8 mouse cellular contexts compared by ENCODE assay signal in the genomic region with DNA sequence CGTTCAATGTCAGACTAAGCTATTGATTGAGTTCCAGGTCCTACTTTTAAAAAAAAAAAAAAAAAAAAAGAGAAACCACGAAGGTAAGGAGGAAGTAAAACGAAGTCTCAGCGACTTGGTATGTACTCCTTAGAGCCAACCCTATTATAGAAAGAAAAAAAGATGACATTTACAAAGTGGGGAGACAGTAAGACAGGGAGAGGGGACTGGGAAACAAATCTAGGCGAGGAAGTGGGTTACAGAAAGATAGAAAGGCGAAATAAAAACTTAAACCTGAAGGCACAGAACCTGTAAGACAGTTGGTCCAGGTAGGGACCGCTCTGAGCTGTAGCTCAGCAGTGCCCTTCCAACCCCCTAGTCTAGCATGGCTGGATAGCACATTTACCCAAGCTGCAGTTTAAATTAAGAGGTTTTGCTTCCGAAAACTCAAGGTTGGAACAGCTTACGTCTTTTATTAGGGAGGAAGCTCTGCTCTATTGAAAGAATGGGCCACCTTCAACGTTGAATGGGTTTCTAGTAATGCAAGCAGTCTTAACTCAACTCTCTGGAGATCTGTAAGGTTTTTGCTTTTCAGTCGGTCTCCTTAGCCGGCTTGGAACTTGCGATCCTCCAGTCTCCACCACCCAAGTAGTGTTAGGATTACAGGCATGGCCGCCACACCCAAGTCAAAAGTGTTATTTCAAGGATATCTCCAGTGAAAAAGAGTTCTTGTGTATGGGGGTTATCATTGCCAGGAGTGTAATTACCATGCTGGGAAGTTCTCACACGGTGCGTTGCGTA. TPM values are rescaled to one million over a fixed set of nuclear protein-coding genes. Genes with fewer than 3 reads are reported as not detected.
DNase-seq lines count a peak whose midpoint lies in the region; TF ChIP-seq lines count a peak whose summit lies in the region.

Zfp36 (minus strand) TSS at position 17 of the 780 bp plus-strand sequence.

- peaks cover 16% of the 10 kb centered on the region for H3K36me3 ChIP-seq in spleen, adult 2 months (ENCODE audit: control insufficient read depth, insufficient read depth, low read length)
- H3K36me3 ChIP-seq in embryonic facial prominence, embryonic 10.5 days (replicated peaks), result peaks cover 17% of the 10 kb centered on the region
- H3K36me3 ChIP-seq in macrophage (ENCODE audit: inconsistent target), result peaks cover 10% of the 10 kb centered on the region; the same call in 1 of the 2 replicates

- peak within 1 kb of the TSS; percentile 99 for H3K27ac ChIP-seq in spleen, adult 2 months (ENCODE audit: insufficient read depth, low read length)
- peak within 1 kb of the TSS; percentile 95 for H3K27ac ChIP-seq in embryonic facial prominence, embryonic 10.5 days (replicated peaks)
- H3K27ac ChIP-seq in macrophage, result peak within 1 kb of the TSS; percentile 100

- no peaks in the 10 kb centered on the region for H3K27me3 ChIP-seq in spleen, adult 2 months (ENCODE audit: control insufficient read depth, insufficient read depth, low read length)
- peaks cover 10% of the 10 kb centered on the region for H3K27me3 ChIP-seq in embryonic facial prominence, embryonic 10.5 days (replicated peaks; ENCODE audit: low read depth, poor library complexity, severe bottlenecking)

- TF ChIP-seq POLR2A in spleen, adult 2 months (IDR thresholded peaks at IDR 0.05; ENCODE audit: low read depth, low read length), result no peak

- WGBS in spleen, adult 2 months, result 11% methylated on average over 17 of the region's 17 CpGs
- 48% methylated on average over 17 of the region's 17 CpGs for WGBS in embryonic facial prominence, embryonic 10.5 days
- WGBS in macrophage (ENCODE audit: missing documents), result 17% methylated on average over 17 of the region's 17 CpGs

- DNase-seq in spleen, adult 2 months (ENCODE audit: low read depth in 1 of 2, low spot score in 2 of 2), result no peak
- DNase-seq in spleen, adult 18-20 months, result no peak
- DNase-seq in embryonic facial prominence, embryonic 10.5 days (ENCODE audit: low spot score), result no peak
- DNase-seq in heart, postnatal 36 days, result no peak
- DNase-seq in ovary, postnatal 14 days (ENCODE audit: low spot score), result no peak
- DNase-seq in left cerebral cortex, postnatal 36 days (ENCODE audit: low spot score in 2 of 2), result no peak
- no peak for DNase-seq in left cerebral cortex, adult 11 months (ENCODE audit: low spot score)

- intact Hi-C loops in heart, postnatal 36 days (cut with DNase I), result no loop called here
- intact Hi-C loops in left cerebral cortex, postnatal 36 days (cut with DNase I), result no loop called here

- no peaks in the 10 kb centered on the region for H3K9me3 ChIP-seq in embryonic facial prominence, embryonic 10.5 days

- H3K79me2 ChIP-seq in macrophage (ENCODE audit: inconsistent target), result peaks cover 52% of the 10 kb centered on the region

- TF ChIP-seq CTCF in spleen, adult 2 months (IDR thresholded peaks at IDR 0.05; ENCODE audit: extremely low read depth, insufficient read depth, insufficient read length, insufficient replicate concordance), result no peak

- peak within 1 kb of the TSS; percentile 74 for H3K4me3 ChIP-seq in spleen, adult 2 months (ENCODE audit: extremely low read depth, insufficient read depth, insufficient read length)
- peak within 1 kb of the TSS; percentile 72 for H3K4me3 ChIP-seq in embryonic facial prominence, embryonic 10.5 days
- H3K4me3 ChIP-seq in macrophage (ENCODE audit: inconsistent target), result peak within 1 kb of the TSS; percentile 96

- peaks cover 26% of the 10 kb centered on the region for H3K4me1 ChIP-seq in spleen, adult 2 months (ENCODE audit: control insufficient read depth, insufficient read depth, insufficient read length)
- peaks cover 80% of the 10 kb centered on the region for H3K4me1 ChIP-seq in embryonic facial prominence, embryonic 10.5 days

RNA-seq across cellular contexts. Expression of gene Zfp36, which starts in this region (rescaled TPM):
- 106 and 138 TPM in 2 replicates for polyA plus RNA-seq in spleen, adult 2 months (2012; rRNA removed)
- polyA plus RNA-seq in embryonic facial prominence, embryonic 10.5 days (2016; fragmentation: Nextera tagmentation; extraction: Ambion mirVana), result 5.6 and 5.7 TPM in 2 replicates
- total RNA-seq in heart, postnatal 36 days (2021), result 10 to 100 TPM; 14.7 to 29.0 TPM
- total RNA-seq in macrophage (2018; cell fraction: chromatin; rRNA removed), result 1,000 to 10,000 TPM in 2 of 26 experiments, 100 to 1,000 TPM in 22, 10 to 100 TPM in 2; 91.8 to 1,107 (median 329) TPM
- total RNA-seq in macrophage (2018; cell fraction: cytosol; rRNA removed), result 1,000 to 10,000 TPM in 13 of 26 experiments, 100 to 1,000 TPM in 13; 132 to 2,956 (median 939) TPM
- total RNA-seq in macrophage (2018; cell fraction: nucleus; rRNA removed), result 1,000 to 10,000 TPM in 15 of 26 experiments, 100 to 1,000 TPM in 11; 163 to 2,419 (median 1,098) TPM
- 67.8 to 98.8 TPM (median 74.9 TPM) in 3 replicates for polyA plus RNA-seq in macrophage (2018)
- 1 to 10 TPM; 2.6 to 3.3 TPM for total RNA-seq in left cerebral cortex, postnatal 36 days (2021)

Comparison
In these comparisons a context has a peak if more than half of its experiments do, and no peak if none do; other contexts are left out.
1. RNA of gene Zfp36 (polyA plus RNA-seq): 106 to 138 TPM in spleen, adult 2 months and 67.8 to 98.8 TPM in macrophage; 5.6 to 5.7 TPM in embryonic facial prominence, embryonic 10.5 days; every median in the first group is over 10 times any median in the second.
2. Peak in every context shown above with its lines, with median percentiles within 50 percentile points of each other: H3K27ac ChIP-seq and H3K4me3 ChIP-seq.